Mouse (Mus musculus): ENCODE measurements around the gene Lum. TPM values are rescaled to one million over a fixed set of nuclear protein-coding genes. Genes with fewer than 3 reads are reported as not detected.

The Lum gene
- total RNA-seq, 2 experiments from 2014 or later: 55.6 to 72.7 TPM

Other genes with a start within 250 kb of the Lum start
- gene Dcn, start 85.5 kb upstream of the Lum start, total RNA-seq (2021): 100 to 1,000 TPM; 381 to 431 TPM
- gene Kera, start 41.8 kb downstream of the Lum start, total RNA-seq (2021): not detected
- gene Epyc, start 78.9 kb downstream of the Lum start, total RNA-seq (2021): under 1 TPM; 0.50 to 0.52 TPM
- not detected for gene Ccer1, start 127.9 kb downstream of the Lum start, total RNA-seq (2021)
- gene C030005K15Rik, start 161.6 kb downstream of the Lum start, total RNA-seq (2021): not detected

All from heart, postnatal 25 days (tissue).